Mouse (Mus musculus) left cerebral cortex, postnatal 10 days (tissue): ENCODE results near the gene Arhgef3. TPM values are rescaled to one million over a fixed set of nuclear protein-coding genes. Genes with fewer than 3 reads are reported as not detected.
"Not testable (repeated sequence)": the region's sequence is repeated elsewhere in the genome, so short reads cannot be mapped to it uniquely, and the experiment has no call there.

Source experiments
- DNase-seq, 2 experiments: peaks; one replicate each; pipeline ENCODE4 v3.0.0; 2021 to 2022; ENCODE audit warnings: low spot score in 2 of 2, mixed read lengths in 1 of 2; ENCODE audit errors: extremely low spot score in 1 of 2
- intact Hi-C: fragments of 180-260 bp; cut with DNase I; formaldehyde crosslinking; loops from one replicate; pipeline ENCODE4 v1.15.1; 2025
- total RNA-seq, 2 experiments: library from RNA; stranded (reverse); gene quantifications; 2 replicates each; pipeline ENCODE4 v1.2.3; 2021

Arhgef3 gene
- total RNA-seq, 2 experiments from 2014 or later, result 37.4 to 41.2 TPM

DNA sequence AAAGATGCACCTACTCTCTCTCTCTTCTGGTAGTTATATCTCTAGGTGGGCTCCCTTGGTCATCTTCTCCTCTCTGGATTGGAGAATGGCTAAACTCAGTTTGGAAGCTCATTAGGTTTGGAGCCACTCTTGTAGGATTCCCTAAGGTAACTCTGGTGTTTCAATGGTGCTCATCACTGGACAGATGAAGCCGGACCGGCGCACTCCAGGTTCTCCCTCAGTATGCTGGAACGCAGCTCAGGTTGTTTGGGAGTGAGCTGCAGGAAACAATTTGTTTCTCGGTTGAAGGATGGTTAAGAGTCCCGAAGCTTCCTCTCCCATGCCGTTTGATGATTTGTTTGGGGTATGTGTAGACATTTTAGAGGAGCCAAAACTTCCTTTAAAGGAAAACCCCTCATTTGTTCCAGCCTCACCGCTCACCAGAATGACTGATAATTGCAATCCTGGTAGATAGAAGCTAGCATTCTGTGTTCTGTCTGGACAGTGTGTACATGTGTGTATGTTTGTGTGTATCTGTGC, 124.0 kb downstream of the Arhgef3 start:
- intact Hi-C loops, result no loop called here
- no peak for DNase-seq

DNA sequence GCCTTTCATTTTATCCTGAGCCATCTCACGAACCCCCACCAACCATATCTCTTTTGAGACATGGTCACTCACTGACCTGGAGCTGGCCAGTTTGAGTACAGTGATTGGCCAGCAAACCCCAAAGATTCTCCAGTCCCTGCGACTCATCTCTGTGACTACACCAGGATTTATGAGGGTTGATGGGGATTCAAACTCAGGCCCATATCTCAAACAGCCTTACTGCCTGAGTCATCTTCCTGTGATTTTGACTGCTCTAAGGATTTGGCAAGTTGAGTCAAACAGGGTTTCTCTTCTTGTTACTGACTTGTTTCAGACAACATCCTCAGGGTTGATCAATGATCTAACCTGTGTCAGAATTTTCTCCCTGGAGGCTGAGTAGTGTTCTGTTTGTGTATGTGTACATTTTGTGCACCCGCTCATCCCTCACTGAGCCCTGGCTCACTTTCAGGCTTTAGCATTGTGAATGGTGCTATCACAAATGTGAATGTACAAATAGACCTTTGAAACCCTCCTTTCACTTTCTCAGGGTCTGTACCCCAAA, 124.9 kb downstream of the Arhgef3 start:
- no peak for DNase-seq
- intact Hi-C loops, result no loop called here

DNA sequence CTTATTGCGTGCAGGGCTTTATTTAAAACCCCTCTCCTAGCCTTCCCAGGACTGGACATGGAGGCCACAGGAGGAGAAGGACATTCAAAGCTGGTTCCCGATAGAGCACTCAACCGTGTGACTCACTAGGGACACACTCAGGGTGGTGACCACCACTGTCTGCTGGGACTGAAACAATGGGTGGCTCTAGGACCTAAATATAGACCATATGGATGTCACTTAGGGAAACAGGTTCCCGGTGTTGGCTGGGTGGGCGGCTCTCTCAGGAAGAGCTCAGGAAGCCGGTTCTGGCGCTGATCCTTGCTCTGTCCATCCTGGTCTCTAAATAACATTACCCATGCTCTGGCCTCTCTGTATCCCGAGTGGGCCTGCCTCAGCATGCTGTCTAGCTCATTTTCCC, 127.6 kb downstream of the Arhgef3 start:
- peak in 1 of 2 experiments; percentile 41 for DNase-seq
- intact Hi-C loops, result no loop called here

DNA sequence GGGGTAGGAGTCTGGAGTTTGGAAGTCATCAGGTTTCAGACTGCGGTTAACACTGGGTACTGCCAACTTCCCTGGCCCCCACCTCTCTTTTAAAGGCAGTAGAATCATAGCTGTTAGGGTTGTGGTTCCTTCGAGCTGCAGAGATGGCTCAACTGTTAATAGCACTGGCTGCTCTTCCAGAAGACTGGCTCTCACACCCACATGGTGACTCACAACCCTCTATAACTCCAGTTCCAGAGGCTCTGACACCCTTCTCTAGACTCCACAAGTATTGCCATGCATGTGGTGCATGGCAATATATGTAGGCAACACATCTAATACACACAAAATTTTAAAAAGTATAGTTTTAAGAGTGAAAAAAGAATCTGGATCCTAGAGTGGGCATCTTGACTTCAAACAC, 128.1 kb downstream of the Arhgef3 start:
- DNase-seq, result no peak
- intact Hi-C loops, result no loop called here

DNA sequence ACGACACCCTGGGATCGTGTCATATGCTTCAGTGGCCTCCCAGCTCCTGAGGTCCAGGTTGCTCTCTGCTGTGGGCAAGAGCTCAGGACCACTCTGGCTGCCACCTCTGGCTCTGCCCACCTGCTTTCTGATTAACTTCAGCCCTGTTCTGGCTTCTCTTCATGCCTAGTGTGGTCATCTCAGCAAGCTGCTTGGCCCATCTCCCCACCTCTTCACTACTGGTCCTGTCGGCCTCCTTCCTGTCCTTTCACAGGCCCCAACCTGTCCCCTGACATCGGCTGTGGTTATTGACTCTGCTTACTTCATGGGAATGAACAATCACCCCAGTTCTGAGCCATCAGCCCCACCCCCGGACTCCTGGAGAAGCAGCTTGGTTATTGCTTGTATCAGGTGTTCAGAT, 128.9 kb downstream of the Arhgef3 start:
- DNase-seq, result no peak
- intact Hi-C loops, result no loop called here

- DNase-seq, result no peak
- intact Hi-C loops, result no loop called here
Observed at GRCm38 (mm10) chr14:27244898-27245297, 130.2 kb downstream of the Arhgef3 start.

DNA sequence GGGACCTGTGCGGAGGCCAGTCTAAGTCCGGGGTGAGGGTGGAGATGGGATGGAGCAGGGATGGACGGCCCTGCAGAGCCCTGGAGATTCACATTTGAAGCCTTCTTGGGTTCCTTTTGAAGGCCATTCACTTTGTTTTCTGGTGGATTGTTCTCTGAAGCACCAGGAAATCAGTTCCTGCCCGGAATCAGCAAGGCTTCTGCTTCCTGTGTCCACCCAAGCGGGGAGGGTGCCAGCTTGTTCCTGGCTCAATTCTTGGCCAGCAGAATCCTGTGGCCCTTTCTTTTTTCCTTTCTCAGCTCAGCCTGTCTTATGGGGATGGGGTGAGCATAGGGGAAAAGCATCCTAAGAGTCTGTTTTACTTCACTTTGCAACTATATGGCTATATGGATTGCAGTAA, 131.7 kb downstream of the Arhgef3 start:
- no peak for DNase-seq
- intact Hi-C loops, result no loop called here

- DNase-seq, intact Hi-C loops: not testable (repeated sequence)
Observed at GRCm38 (mm10) chr14:27246948-27247347, 132.2 kb downstream of the Arhgef3 start.

DNA sequence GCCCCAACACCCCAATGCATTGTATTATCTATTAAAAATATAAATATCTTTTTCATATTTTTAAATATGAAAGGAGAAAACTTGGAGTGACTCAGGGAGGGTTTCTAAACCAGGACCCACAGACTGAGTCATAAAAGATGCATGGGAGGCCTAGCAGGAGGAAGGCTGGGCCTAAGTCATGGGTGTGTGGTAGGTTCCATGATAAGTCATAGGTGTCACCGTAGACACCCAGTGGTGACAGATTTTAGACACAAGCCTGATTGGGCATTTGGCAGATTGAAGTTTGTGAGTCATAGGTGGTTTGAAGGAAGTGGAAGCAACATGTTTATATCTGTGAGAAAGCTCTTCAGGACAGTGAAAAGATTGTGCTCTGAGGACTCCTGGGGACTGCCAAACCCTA, 134.4 kb downstream of the Arhgef3 start:
- no peak for DNase-seq
- intact Hi-C loops, result no loop called here

DNA sequence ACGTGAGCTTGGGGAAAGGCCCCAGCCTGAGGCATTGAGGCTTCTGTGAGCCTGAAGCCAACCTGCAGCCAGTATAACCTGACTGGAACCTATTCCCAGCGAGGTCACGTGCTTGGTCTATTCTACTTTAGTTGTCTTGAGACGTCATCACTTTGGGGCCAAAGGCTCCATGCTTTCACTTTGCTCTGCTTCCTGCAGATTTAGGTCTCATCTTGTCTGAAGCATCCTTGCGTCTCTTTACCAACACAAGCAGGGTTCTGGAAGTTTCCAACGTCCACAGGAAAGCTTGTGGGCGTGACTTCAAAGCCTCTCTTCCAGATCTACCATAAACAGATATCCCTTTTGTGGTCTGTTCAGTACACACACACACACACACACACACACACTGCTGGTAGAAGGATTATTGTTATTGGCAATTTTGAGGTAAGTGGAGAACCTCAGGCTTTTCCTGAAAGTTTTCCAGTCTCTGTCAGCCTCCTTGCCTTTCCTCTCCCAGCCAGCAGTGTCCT, 135.6 kb downstream of the Arhgef3 start:
- intact Hi-C loops, result loop anchor here (5.0 kb wide), 1 partner anchor 48 kb away; no protein-coding TSS in a partner anchor
- no peak for DNase-seq

DNA sequence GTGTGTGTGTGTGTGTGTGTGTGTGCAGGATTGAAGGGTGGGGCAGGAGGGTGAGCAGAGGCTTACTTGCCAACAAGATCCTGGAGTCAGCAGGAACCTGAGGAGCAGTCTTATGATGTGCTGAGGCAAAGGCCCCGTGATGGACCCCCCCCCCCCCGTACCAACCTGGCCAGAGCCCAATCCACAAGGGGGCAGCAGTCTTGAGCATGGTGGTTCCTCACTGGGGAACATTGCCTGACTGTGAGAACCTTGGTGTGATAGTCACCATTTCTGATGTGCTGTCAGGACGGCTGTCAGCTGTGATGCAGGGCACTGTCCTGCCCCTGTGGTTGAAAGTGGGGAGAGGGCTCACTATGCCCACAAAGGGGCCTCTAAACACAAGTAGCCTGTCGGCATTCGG, 138.7 kb downstream of the Arhgef3 start:
- no peak for DNase-seq
- intact Hi-C loops, result loop anchor here (5.0 kb wide), 1 partner anchor 51 kb away; no protein-coding TSS in a partner anchor

- intact Hi-C loops, result no loop called here
- no peak for DNase-seq
Observed at GRCm38 (mm10) chr14:27262349-27262748, 147.7 kb downstream of the Arhgef3 start.

DNA sequence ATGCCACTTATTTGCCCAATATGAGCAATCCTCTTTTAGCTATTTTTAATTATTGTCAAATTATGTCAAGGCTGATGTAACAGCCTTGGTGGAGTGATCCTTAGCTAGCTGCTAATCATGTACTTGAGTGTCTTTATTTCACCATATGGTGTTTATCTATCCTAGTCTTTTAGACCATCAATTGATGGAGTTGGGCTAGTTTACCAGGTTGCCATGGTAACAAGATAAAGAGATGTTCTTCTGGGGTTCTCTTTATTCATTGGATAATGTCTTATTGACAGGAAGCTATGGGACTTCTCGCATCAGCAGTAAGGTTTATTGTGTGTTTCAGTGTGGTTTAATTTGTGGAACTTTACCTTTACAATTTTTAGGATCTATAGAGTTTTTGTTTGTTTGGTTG, 151.9 kb downstream of the Arhgef3 start:
- DNase-seq, result no peak
- intact Hi-C loops, result no loop called here

- DNase-seq, result no peak
- intact Hi-C loops, result no loop called here
Observed at GRCm38 (mm10) chr14:27268137-27268536, 153.4 kb downstream of the Arhgef3 start.

DNA sequence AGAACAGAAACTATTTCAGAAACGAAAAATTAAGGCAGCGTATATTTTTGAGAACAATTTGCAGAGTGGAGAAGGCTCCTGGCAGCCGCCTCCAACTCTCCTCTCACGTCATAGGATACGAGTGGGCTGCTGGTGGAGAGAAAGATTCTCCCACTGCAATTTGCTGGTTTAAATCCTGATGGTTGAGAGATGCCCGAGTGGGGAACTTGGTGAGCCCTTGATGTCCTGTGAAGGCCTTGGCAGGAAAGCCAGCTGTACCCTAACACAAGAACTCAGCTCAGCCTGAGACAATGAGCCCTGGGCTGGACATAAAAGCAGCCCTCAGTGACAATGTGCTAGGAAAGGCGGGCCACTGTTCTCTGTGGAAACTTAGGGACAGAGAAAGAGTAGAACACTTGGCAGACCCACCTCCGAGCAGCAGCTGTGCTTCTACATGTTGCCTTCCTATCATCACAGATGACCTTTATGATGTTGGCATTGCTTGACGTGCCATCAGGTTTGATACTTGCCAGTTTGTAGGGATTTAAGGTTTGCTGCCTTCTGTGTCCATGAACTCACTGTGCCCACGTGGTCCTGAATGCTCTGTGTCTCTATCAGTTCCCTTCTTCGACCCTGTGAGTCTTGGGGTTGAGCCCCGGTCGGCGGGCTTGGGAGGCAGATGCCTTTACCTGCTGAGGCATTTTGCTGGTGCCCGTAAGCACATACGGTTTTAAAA, 154.4 kb downstream of the Arhgef3 start:
- DNase-seq, result peak in 1 of 2 experiments; percentile 36
- intact Hi-C loops, result no loop called here

DNA sequence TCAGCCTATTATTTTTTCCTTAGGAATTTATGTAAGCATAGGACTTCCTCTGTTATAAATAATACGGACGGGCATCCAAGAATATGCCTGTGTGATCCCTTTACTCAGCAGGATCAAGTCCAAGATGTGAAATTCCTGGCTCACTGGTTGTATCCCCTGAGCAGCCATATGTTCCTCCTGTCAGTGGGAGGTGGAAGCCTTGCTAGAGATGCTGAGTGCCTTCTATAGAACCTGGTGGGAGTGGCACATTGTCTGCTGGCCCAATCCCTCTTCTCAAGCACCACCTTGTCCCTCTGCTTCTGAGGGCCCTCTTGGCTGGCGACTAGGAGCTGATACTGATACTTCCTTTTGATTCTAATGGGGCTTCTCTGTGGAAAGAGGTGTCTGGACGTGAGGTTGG, 155.1 kb downstream of the Arhgef3 start:
- intact Hi-C loops, result no loop called here
- DNase-seq, result peak in 1 of 2 experiments; percentile 65

DNA sequence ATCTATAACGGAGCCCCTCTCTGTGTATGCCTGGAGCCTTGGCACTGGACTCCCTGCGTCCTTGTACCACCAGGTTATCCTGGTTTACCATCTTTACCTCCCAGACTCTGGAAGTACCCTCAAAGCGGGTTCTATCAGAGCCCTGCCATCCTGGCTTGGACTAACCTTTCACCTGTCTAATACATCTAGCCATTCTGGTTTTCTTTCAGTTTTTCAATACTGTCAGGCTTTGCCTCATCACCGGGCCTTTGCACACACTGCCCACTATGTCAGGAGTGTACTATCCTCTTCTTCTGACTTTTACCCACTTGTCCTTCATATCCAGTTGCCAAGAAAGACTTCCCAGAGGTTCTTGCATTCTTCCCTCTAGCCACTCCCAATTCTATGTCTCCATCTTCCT, 155.8 kb downstream of the Arhgef3 start:
- DNase-seq, result no peak
- intact Hi-C loops, result no loop called here

DNA sequence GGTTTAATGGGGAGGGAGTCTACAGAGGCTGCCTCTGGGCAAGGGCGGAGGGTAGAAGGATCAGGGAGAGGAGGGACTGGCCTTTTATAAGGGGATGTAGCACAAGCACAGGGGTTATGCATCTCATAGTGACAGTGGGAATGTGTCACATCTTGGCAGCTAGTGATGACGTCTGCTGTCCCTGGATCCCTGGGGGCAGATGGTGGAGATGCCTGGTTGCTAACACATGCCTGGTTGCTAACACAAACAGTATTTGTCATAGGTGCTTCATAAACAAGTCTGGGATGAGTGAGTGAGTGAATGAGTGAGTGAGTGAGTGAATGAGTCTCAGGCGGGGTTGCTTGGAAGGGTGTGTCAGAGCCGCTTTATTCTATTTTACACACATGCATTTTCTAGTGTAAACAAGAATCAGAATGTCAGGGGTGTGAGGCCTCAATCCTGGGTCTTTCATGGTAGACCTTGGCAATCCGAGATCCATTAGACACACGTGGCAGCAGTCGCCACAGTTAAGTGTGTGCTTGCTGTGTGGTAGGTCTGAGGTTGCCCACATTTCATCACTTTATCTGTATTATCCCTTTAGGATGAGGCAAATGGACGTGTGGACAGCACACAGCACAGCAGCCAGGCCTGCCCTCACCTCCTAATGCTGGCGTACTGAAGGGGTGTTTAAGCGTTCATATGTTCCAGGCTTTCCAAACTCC, 156.8 kb downstream of the Arhgef3 start:
- DNase-seq, result no peak
- intact Hi-C loops, result no loop called here

GRCm38 (mm10) chr14:27272072-27272834, 157.6 kb downstream of the Arhgef3 start:
- intact Hi-C loops, result no loop called here
- DNase-seq, result no peak
